Mouse (Mus musculus): ENCODE measurements around the gene Gas6. TPM values are rescaled to one million over a fixed set of nuclear protein-coding genes. Genes with fewer than 3 reads are reported as not detected.

Gene Gas6
- polyA plus RNA-seq (2012; rRNA removed): 57.5 and 77.3 TPM in 2 replicates

DNA sequence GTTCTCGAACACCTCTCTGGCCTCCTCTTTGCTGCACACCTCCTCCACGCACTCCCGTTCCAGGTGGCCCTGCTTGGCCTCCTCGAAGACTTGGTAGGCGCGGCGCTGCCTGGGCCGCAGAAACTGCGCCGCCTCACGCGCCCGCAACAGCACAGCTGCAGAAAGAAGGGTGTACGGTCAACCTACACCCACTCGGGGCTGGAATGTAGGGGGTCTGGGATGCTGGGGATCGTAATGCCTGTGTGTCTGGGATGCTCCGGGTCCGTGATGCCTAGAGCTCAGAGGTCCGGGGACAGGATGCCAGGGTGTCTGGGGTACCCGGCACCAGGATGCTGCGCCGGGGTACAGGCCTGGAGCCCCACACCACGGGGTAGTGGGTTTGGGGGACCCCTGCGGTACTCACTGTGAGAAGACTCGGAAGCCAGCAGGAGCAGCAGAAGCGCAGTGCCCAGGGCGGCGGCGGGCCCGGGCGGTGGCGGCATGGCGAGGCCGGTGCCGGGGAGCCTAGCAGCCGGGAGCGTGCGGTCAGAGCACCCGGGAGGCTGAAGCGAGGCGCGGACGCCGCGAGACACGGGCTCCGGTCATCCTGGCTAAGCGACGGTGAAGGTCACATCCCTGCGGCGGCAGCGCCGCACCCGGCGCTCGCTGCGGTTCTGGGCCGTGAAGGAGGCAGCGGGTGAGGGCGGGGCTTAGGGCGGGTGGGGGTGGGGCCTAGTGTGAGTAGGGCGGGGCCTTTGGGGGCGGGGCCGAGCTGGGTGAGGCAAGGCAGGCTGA lies at the start of gene Gas6:
Gene Gas6, minus strand, starts transcription at position 633 of the 774 bp plus-strand sequence.
- no peak for DNase-seq (ENCODE audit: low read depth, low spot score)
- 2% methylated on average over 63 of the region's 64 CpGs for WGBS

DNA sequence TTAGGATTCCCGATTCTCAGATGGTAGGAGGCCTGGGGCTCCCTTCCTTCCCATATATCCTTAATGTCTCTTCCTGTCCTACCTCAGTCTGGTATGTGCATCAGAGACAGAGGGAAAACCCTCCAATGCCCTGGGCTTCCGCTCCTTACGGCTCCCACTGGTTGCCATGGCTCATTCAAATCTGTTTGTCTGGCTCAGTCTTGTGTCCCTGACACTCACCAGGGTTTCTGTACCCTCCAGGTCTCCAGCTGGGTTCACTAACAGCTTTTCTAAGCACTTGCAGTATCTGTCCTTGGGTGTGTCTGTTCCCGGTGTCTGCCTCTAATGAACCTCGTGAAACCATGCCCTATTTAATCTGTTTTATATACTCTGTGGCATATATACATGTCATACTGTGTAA lies 47.2 kb upstream of the Gas6 start:
- WGBS: 56% methylated on average over 5 of the region's 5 CpGs
- no peak for DNase-seq (ENCODE audit: low read depth, low spot score)

DNA sequence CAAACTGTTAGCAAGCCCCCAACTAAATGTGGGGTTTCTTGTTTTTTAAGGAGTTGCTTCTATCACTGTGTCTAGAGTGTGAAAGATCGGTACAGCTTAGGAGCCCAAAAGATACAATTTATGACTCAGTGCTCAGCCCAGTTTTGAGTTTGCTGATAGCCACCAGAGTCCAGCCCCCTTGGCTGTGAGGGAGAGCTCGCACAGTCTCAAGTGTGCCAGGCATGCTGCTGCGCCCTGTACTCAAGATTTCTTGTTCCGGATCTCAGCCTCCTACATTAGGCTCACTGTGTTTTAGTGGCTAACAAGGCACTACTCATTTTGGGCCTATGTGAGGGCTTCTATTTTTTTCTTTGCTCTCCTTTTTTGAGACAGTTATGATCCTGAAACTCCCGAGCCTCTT lies 45.8 kb upstream of the Gas6 start:
- no peak for DNase-seq (ENCODE audit: low read depth, low spot score)
- 87% methylated on average over 5 of the region's 5 CpGs for WGBS

DNA sequence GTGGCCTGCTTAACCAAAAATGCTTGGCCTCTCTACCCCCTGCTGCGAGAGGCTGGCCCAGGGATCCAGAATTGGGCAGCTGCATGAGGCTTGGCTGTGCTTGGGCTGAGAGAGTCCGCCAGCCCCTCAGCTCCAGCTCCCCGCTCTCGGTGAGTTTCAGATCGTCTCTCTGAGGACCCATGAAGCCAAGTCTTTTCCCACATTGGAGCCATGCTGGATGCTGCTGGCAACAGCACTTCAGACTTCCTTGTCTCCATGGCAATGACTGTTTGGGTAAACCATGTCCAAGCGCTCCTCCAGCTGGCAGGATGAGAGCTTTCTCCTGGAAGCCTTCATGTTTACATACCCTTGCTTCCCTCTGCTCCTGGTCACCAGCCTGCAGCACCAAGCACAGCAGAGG lies 44.5 kb upstream of the Gas6 start:
- WGBS: 38% methylated on average over 6 of the region's 6 CpGs
- no peak for DNase-seq (ENCODE audit: low read depth, low spot score)

DNA sequence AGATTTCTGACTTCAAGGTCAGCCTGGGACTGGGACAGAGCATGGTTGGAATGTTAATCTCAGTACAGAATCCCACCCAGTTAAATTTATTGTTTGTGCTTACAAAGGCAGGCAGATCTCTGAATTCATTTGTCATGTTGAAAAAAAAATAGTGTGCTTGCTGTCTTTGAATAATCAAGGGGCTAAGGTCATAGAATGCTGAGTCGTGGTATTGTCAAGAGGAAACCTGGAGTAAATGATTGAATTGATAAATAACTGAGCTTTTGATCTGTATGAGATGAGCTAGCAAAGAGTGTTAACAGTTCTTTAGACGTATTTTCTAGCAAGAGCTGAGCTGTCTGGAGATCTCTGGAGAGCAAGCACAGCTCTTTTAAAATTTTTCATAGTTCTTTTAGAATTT lies 42.8 kb upstream of the Gas6 start:
- WGBS: 75% methylated on average over 2 of the region's 2 CpGs
- DNase-seq (ENCODE audit: low read depth, low spot score): no peak

DNA sequence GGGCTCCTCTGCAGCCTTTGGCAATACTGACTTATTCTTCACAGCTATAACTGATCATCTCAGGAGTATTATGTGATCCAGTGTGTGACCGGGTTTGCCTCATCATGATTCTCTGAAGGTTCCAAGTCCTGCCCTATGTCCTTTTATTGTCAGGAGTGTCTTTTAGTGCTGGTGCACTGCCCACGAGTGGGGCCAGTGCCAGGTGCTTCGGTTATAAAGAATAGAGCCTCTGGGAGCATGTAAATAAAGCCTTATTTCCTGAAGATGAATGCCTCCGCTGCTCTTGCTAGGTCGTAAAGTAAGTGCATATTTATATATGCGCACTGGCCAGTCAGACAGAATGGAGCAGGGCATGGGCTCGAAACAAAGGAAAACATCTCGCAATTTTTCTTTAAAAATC lies 38.8 kb upstream of the Gas6 start:
- WGBS: 19% methylated on average over 8 of the region's 8 CpGs
- DNase-seq (ENCODE audit: low read depth, low spot score): peak; percentile 89

DNA sequence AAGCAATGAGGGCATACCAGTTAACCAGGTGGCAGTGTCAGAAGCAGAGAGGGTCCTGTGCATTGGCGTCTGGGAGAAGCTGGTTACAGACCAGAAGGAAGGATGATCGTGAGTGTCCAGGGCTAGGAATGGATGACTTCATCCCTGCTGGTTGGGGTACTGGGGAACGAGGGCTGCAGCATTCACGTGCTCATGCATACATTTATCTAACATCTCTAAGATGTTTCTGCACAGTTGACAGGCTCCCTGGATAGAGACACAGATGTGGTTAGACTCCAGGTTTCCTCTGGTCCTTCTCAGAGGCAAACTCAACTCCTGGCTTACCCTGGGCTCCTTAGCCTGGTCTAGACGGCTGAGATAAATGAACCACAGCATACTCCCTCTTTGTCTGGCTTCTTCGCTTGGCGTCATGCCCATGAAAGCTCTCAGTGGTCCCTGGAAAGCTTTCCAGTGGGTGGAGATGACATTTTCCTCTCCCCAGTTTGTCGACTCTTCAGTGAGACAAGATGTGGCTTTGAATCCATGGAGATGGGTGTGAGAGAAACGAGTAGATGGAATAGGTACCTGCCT lies 37.4 kb upstream of the Gas6 start:
- WGBS: 40% methylated on average over 9 of the region's 9 CpGs
- DNase-seq (ENCODE audit: low read depth, low spot score): no peak

DNA sequence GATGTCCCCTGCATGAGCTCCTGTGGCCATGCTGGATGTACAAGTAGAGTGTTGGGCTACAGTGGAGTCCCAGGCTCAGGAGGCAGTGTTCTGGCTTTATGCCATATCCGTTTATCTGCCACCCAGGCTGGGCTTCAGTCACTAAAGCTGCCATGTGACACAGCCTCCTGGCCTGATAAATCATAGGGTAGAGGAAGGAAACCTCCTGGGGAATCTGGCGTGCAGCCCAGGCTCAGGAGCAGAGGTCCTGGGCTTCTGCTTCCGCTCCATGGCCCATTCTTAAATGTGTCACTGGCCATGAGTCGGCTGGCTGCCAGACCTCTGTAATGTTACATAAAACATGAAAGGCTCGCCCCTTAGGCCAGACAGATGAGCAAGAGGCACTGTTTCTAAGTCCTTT lies 36.7 kb upstream of the Gas6 start:
- WGBS: 1% methylated on average over 5 of the region's 5 CpGs
- peak; percentile 83 for DNase-seq (ENCODE audit: low read depth, low spot score)

DNA sequence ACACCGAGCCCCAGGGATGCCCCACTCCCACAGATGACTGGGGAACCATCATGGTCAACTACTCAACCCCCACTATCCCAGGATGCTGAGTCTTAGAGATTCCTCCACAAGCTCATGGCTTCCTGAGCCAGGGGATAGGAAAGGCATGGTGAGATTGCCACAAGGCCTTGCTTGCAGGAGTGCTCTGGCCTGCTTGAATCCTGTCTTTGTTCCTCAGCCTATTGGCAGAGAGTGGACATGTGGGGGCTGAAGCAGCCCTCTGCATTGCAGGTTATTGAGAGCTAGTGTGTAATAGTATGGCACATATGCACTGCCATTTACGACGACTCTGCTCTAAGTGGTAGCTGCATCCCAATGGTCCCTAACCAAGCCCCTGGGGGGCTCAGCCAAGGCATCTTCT lies 36.1 kb upstream of the Gas6 start:
- WGBS: 55% methylated on average over 3 of the region's 3 CpGs
- no peak for DNase-seq (ENCODE audit: low read depth, low spot score)

DNA sequence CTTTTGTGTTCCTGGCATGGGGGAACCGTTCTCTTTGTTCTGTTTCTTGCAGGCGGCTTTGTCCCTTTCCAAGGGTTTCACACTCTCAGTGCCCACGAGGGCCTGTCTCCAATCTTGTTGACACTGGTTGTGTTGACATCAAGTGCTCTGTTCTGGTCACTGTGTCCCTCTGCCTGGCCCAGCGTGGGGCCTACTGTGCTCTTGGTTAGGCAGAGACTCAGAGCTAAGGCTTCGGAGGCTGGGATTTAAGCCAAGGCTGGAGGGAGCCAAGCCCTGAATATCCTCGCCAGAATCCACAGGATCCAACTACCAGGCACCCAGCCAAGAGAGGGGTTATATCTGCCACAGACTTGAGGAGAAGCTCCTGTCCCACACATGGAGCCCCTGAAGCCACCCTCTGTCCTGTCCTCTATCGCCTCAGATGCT lies 35.6 kb upstream of the Gas6 start:
- DNase-seq (ENCODE audit: low read depth, low spot score): no peak
- WGBS: 29% methylated on average over 7 of the region's 7 CpGs

DNA sequence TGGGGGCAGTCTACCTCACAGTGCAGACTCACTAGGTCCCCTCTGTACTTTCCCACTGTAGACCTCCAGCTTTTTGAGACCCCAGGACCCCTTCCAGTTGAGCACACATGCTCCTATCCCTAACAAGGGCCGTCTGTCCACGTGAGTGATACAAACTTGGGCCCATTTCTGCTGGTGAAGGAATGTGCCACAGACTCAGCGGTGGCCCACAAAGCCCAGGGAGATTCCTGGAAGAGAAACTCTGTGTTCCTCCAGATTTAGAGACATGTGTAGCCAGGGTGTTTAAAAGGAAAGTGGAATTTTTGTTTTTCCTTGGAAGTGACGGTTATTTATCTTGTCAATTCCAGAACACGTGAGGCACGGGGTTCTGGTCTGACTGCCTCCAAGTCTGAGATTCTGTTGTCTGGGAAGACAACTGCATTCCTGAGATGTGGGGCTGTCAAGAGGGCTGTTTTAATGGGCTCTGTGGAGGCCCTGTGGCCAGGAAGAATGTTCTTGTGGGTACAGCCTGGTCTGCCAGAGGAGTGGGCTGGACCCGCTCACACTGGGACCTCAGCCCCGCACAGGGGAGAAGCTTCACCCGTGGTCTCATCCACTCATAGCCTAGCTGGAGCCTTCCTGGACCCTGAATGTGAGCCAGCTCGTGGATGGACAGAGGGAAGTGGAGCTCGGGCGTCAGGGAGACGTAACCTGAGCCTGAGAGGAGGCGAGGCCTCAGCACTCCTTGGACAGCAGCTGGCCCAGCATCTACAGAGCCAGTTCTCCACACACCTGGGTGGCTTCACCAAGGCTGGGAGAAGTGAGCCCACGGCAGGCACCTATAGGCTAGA lies 34.9 kb upstream of the Gas6 start:
- no peak for DNase-seq (ENCODE audit: low read depth, low spot score)
- WGBS: 59% methylated on average over 15 of the region's 15 CpGs

DNA sequence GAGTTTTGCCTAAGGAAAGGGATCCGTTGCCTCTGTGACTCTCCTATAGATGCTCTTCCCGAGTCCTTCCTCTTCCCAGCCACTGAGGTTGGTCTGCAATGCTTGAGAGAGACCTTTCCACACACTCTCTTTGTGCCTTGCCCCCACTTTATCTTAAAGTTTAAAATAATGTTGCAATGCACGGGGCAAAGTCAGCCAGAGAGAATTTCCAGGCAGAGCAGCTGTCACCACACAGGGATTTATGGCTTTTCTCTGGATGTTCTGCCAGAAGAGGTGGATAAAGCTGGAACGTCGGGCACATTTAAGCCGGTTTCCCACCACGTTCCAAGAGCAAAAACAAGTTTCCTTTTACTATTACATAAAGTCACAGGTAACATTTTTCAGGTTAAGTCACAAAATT lies 27.1 kb upstream of the Gas6 start:
- no peak for DNase-seq (ENCODE audit: low read depth, low spot score)
- WGBS: 19% methylated on average over 7 of the region's 7 CpGs

DNA sequence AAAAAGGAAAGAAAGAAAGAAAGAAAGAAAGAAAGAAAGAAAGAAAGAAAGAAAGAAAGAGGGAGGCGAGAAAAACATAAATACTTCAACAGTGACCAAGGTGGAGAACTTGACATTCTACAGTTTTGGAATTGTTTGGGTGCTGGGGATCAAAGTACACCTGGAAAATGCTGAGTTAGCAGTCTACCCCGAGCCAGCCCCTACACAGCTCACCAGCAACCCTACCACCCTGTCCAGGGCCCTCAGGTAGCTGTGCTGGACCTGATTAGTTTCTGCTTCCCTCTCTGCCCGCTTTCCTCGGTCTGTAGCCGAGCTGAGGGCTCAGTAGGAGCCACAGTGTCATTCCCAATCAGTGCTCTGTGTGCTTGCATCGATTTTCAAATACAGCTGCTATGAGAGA lies 26.1 kb upstream of the Gas6 start:
- WGBS: 43% methylated on average over 6 of the region's 6 CpGs
- no peak for DNase-seq (ENCODE audit: low read depth, low spot score)

DNA sequence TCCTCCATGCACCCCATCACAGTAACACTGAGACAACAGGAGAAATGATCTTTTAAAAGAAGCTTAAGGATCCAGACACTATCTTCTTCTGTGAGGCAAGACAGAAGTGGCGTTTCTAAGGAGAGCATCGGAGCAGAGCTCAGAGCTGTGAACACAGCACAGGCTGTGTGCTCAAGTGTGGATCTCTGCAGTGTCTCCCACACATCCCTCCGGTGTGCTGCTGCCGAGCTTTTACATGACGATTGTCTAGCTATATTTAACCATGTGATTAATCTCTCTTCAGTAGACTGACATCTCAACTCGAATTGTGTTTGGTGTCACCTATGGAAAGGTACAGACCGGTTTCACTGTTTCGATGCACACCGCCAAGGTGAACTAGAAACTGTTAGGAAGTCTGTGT lies 25.2 kb upstream of the Gas6 start:
- WGBS: 81% methylated on average over 9 of the region's 9 CpGs
- DNase-seq (ENCODE audit: low read depth, low spot score): no peak

DNA sequence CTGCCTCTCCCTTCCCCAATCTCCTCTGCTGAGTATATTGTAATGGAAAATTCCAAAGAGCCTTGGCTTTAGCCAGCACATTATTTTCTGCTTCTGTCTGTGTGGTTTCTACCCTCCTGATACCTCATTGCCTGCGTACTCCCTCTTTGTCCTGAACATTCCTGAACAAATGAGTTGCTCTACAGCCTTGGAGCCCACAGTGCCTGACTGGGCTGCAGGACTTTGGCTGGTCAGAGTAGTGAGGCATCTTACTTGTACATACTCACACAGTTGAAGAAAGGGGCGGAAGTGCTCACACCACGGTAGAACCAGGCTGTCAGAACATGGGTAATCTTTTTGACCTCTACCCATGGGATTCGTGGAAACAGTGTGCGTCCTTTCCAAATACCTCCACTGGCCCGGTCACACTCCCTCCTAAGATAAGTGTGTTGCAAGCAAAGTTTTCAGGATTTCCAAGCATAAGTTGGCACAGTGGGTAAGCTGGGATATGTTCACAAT lies 23.0 kb upstream of the Gas6 start:
- no peak for DNase-seq (ENCODE audit: low read depth, low spot score)
- WGBS: 81% methylated on average over 6 of the region's 6 CpGs

DNA sequence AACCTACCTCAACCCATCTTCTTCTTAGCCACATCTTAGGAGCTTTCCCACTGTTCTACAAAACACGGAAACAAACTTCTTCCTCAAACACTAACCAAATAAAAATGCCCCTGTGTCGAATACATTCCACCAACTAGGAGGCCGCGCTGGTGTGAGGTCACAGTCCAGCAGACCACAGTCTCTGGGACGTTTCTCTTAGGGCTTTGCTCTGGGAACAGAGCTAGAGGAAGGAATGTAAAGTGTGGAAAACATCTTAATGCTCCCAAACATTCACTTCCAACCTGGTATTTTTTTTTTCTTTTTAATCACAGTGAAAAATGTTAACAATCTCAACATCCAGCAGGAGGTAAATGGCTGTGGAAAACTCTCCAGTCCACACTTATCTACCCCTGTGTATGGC lies 22.4 kb upstream of the Gas6 start:
- DNase-seq (ENCODE audit: low read depth, low spot score): no peak
- WGBS: 27% methylated on average over 5 of the region's 5 CpGs

DNA sequence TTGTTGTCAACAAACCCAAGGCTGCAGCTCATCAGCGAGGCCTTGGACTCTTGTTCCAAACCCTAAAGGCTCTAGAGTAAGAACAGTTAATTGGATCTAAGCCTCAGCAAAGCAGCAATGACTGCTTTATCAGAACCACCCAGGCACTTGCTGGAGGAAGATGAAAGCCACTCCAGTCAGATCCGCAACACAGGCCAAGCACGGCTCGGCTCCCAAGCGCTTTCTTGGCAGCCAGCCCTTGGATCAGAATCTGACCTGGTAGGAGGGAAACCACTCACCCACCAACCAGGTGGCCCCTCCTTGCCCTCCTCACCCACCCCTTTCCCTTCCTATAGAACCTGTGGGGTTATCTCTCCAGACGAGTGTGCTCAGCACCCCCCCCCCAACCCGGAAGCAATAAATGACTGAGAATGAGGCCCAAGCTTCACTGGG lies 21.7 kb upstream of the Gas6 start:
- 10% methylated on average over 7 of the region's 7 CpGs for WGBS
- no peak for DNase-seq (ENCODE audit: low read depth, low spot score)

DNA sequence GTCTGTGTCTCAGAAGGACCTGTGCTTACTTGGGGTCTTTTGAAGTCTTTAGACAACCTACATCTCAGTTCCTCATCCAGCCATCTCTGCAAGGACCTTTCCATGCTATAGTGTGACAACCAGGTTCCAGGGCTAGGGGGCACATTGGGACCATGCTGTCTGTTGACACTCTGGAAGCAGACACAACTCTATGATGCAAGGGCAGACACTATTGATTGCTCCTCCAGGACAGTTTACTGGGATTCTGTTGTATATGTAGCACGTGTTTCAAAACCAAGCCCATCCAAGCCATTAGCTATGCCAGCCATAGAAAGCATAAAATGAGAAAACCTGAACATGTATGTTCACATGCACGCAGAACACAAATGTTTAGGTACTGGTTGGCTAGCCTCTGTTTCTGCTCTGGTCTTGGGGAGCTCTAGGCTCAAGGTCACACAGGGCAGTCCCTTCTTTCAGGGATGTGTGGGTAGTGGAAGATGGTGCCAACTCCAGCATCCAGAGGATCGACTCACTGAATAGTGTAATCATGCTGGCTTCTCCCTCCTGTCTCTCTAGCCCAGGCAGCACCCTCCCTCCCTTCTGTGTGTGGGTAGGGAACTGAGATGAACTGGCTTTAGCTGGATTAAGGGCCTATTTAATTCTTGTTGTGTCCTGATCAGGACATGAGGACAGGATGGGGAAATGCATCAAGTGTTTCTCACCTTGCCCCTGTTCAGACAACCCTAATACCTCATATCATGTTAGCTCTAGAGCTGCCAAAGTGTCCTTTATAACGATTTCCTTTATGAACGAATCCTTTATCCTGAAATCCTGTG lies 19.5 kb upstream of the Gas6 start:
- WGBS: 84% methylated on average over 5 of the region's 5 CpGs

DNA sequence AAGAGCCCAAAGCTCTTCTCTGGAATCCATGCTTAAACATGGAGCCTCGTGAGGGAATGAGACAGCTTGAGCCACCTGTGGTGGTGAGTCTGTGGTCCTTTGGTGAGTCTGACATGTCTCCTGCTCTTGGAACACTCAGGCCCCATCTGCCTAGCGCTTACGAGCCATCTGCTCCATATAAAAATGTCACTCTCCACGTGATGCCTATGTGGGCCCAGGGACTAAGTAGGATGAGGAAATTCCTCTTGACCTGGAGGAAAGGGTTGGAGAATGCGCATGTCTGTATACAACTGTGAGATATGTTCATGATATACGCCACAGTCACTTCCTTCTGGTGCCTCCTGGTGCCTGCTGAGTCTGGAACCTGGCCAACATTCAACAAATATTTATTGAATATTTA lies 18.4 kb upstream of the Gas6 start:
- 30% methylated on average over 6 of the region's 6 CpGs for WGBS
- no peak for DNase-seq (ENCODE audit: low read depth, low spot score)

More for the DNA sequence above, 19.5 kb upstream of the Gas6 start:
- no peak for DNase-seq (ENCODE audit: low read depth, low spot score)

DNA sequence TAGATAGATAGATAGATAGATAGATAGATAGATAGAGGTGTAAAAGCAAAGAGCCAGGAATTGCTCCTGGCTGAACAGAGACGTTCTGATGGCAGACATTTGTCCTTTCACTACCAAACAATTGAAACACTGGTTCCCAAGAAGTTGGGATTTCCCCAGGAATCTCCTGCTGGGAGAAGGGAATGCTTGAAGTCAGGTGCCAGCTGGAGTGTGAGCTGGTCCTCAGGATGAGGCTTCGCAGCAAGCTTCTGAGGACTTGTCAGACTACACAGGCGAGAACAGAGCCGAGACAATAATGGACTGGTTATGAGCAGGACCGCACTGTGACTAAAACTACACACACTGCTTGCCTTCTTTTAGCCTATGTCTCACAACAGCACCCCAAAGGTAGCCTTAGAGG lies 17.7 kb upstream of the Gas6 start:
- DNase-seq (ENCODE audit: low read depth, low spot score): no peak
- WGBS: 89% methylated on average over 5 of the region's 5 CpGs
